16 mouse cellular contexts compared by ENCODE assay signal in genomic region chr7:80063902-80064736, GRCm38 (mm10). TPM values are rescaled to one million over a fixed set of nuclear protein-coding genes. Genes with fewer than 3 reads are reported as not detected.
DNase-seq lines count a peak whose midpoint lies in the region; ATAC-seq lines count a peak whose summit lies in the region.
"Had no signal": no experiment of that assay in that cellular context is flagged by ENCODE, and none has a peak within 500 bp of the region (broad histone marks: within the 10 kb centered on the region; RNA-seq: fewer than 3 reads in every experiment).

No protein-coding gene starts in this region.

- no peaks in the 10 kb centered on the region for H3K27me3 ChIP-seq in neural tube, embryonic 15.5 days (replicated peaks)
- H3K27me3 ChIP-seq in embryonic facial prominence, embryonic 15.5 days: no peaks in the 10 kb centered on the region
- H3K27me3 ChIP-seq in splenic B cell, adult 2 months (ENCODE audit: control insufficient read depth, insufficient read depth, low read length, poor library complexity, severe bottlenecking): no peaks in the 10 kb centered on the region
- H3K27me3 ChIP-seq: limb, embryonic 15.5 days had no signal

- no peak for ATAC-seq in neural tube, embryonic 15.5 days (ENCODE audit: low FRiP score)
- ATAC-seq in embryonic facial prominence, embryonic 15.5 days (ENCODE audit: insufficient number of reproducible peaks, low FRiP score, low TSS enrichment, low read depth): no peak
- peak; percentile 53; the same call in 1 of the 2 replicates for ATAC-seq in megakaryocyte, adult 5-6 weeks (ENCODE audit: poor library complexity, severe bottlenecking)

- H3K4me1 ChIP-seq in neural tube, embryonic 15.5 days: peaks cover 31% of the 10 kb centered on the region
- H3K4me1 ChIP-seq in embryonic facial prominence, embryonic 15.5 days: peaks cover 62% of the 10 kb centered on the region

- H3K9me3 ChIP-seq in neural tube, embryonic 15.5 days (replicated peaks): no peaks in the 10 kb centered on the region
- H3K9me3 ChIP-seq in embryonic facial prominence, embryonic 15.5 days (replicated peaks): no peaks in the 10 kb centered on the region
- H3K9me3 ChIP-seq: limb, embryonic 15.5 days had no signal

- no peak overlapping the region for H3K4me2 ChIP-seq in neural tube, embryonic 15.5 days
- H3K4me2 ChIP-seq in embryonic facial prominence, embryonic 15.5 days (replicated peaks): no peak overlapping the region
- H3K4me2 ChIP-seq: limb, embryonic 15.5 days had no signal

- H3K36me3 ChIP-seq in neural tube, embryonic 15.5 days: no peaks in the 10 kb centered on the region
- no peaks in the 10 kb centered on the region for H3K36me3 ChIP-seq in embryonic facial prominence, embryonic 15.5 days
- H3K36me3 ChIP-seq in splenic B cell, adult 2 months (ENCODE audit: control insufficient read depth, insufficient read depth, low read length, poor library complexity, severe bottlenecking): no peaks in the 10 kb centered on the region; the same call in 1 of the 2 replicates
- H3K36me3 ChIP-seq: limb, embryonic 15.5 days had no signal

- H3K9ac ChIP-seq in neural tube, embryonic 15.5 days (replicated peaks): no peak overlapping the region
- no peak overlapping the region for H3K9ac ChIP-seq in embryonic facial prominence, embryonic 15.5 days
- H3K9ac ChIP-seq: limb, embryonic 15.5 days had no signal

- intact Hi-C loops in left cerebral cortex, postnatal 25 days (cut with DNase I): no loop called here

- H3K4me3 ChIP-seq in neural tube, embryonic 15.5 days (replicated peaks): no peak overlapping the region
- no peak overlapping the region for H3K4me3 ChIP-seq in embryonic facial prominence, embryonic 15.5 days (replicated peaks)
- H3K4me3 ChIP-seq: left cerebral cortex, adult 2 months; limb, embryonic 15.5 days had no signal

- WGBS in neural tube, embryonic 15.5 days: 55% methylated on average over 15 of the region's 15 CpGs
- WGBS in embryonic facial prominence, embryonic 15.5 days: 71% methylated on average over 15 of the region's 15 CpGs

- DNase-seq in neural tube, embryonic 10.5 days (ENCODE audit: extremely low spot score, low spot score): peak; percentile 12
- peak; percentile 36 for DNase-seq in splenic B cell, adult 2 months (ENCODE audit: low read depth, low spot score)
- no peak for DNase-seq in frontal cortex, postnatal 25 days (ENCODE audit: low spot score in 2 of 2)
- DNase-seq in left cerebral cortex, postnatal 25 days (ENCODE audit: low spot score in 2 of 2): no peak
- DNase-seq: adrenal gland, postnatal 36 days; cerebellum, adult 11-12 months; heart, postnatal 10 days; kidney, adult 9 months; lung, adult 2 months; thymus, postnatal 4 days had no signal

- H3K27ac ChIP-seq in neural tube, embryonic 15.5 days (replicated peaks): no peak overlapping the region
- H3K27ac ChIP-seq in embryonic facial prominence, embryonic 15.5 days (replicated peaks): 0 out of 2 replicates have a peak overlapping the region, but pooled peaks have one; percentile 17
- H3K27ac ChIP-seq: left cerebral cortex, adult 2 months; limb, embryonic 15.5 days; stomach, postnatal 0 days had no signal

RNA-seq across cellular contexts. Expression of gene Zfp710, which starts 39.5 kb away (rescaled TPM):
- 11.6 and 13.9 TPM in 2 replicates for polyA plus RNA-seq in neural tube, embryonic 15.5 days (2015; fragmentation: Nextera tagmentation; extraction: Ambion mirVana)
- 22.0 and 22.9 TPM in 2 replicates for polyA plus RNA-seq in embryonic facial prominence, embryonic 15.5 days (2015; fragmentation: Nextera tagmentation; extraction: Ambion mirVana)
- total RNA-seq in megakaryocyte, adult 5-6 weeks (2015): 59.1 and 66.2 TPM in 2 replicates
- 73.8 and 90.1 TPM in 2 replicates for total RNA-seq in megakaryocyte, adult 5-6 weeks (2017)
- total RNA-seq in left cerebral cortex, postnatal 25 days (2021): 10 to 100 TPM; 19.6 to 21.2 TPM

RNA-seq across cellular contexts. Expression of gene Idh2, which starts 51.1 kb away (rescaled TPM):
- 200 and 267 TPM in 2 replicates for polyA plus RNA-seq in neural tube, embryonic 15.5 days (2015; fragmentation: Nextera tagmentation; extraction: Ambion mirVana)
- 546 and 574 TPM in 2 replicates for polyA plus RNA-seq in embryonic facial prominence, embryonic 15.5 days (2015; fragmentation: Nextera tagmentation; extraction: Ambion mirVana)
- total RNA-seq in megakaryocyte, adult 5-6 weeks (2015): 74.9 and 77.7 TPM in 2 replicates
- 85.5 and 90.4 TPM in 2 replicates for total RNA-seq in megakaryocyte, adult 5-6 weeks (2017)
- total RNA-seq in left cerebral cortex, postnatal 25 days (2021): 10 to 100 TPM; 50.8 to 59.1 TPM

Comparison
In these comparisons a context has a peak if more than half of its experiments do, and no peak if none do; other contexts are left out.
1. DNase-seq: peak in neural tube, embryonic 10.5 days (single experiment) and splenic B cell, adult 2 months (single experiment); none in frontal cortex, postnatal 25 days (0 of 2) and left cerebral cortex, postnatal 25 days (0 of 2).